Mouse (Mus musculus) kidney, adult 2 months (tissue): ENCODE data around the gene Map6. TPM values are rescaled to one million over a fixed set of nuclear protein-coding genes. Genes with fewer than 3 reads are reported as not detected.

Experiments used
- DNase-seq: peaks from one replicate; pipeline ENCODE4 v3.0.0; 2021
- H3K27ac ChIP-seq: fragments of 200-500 bp; 2 replicates; pipeline ENCODE4 v1.5.1; 2012; ENCODE audit warnings: low read depth, low read length, control low read depth, inconsistent platforms; ENCODE audit not compliant: insufficient read depth
- H3K27me3 ChIP-seq: fragments of 200-500 bp; replicated peaks from 2 replicates; pipeline ENCODE4 v1.6.1; 2012; ENCODE audit warnings: mild to moderate bottlenecking, moderate library complexity, low read length, inconsistent platforms; ENCODE audit not compliant: control insufficient read depth, insufficient read depth
- H3K36me3 ChIP-seq: fragments of 200-500 bp; 2 replicates; pipeline ENCODE4 v1.6.1; 2012; ENCODE audit warnings: mild to moderate bottlenecking, moderate library complexity, low read length, inconsistent platforms; ENCODE audit not compliant: control insufficient read depth, insufficient read depth
- H3K4me1 ChIP-seq: fragments of 200-500 bp; 2 replicates; pipeline ENCODE4 v1.6.1; 2011; ENCODE audit warnings: low read length; ENCODE audit not compliant: control insufficient read depth, insufficient read depth
- H3K4me3 ChIP-seq: fragments of 200-500 bp; 2 replicates; pipeline ENCODE4 v1.5.1; 2011; ENCODE audit warnings: mild to moderate bottlenecking, low read depth, low read length, control low read depth; ENCODE audit not compliant: insufficient read depth
- CTCF ChIP-seq: fragments of 200-500 bp; conservative IDR thresholded peaks from 2 replicates; pipeline ENCODE4 v1.5.1; 2011; ENCODE audit warnings: low read depth, mild to moderate bottlenecking, control low read depth, low read length, moderate library complexity, mixed read lengths; ENCODE audit not compliant: insufficient read depth, insufficient read length
- POLR2A ChIP-seq: fragments of 200-500 bp; IDR thresholded peaks from one replicate; pipeline ENCODE4 v1.6.1; 2011; ENCODE audit warnings: low read depth, low read length, control low read depth
- WGBS: fragments of 180-500 bp; shearing (Covaris S2); methylation state at CpG from one replicate; pipeline ENCODE4 v1.1.7; 2018; 5-methylcytosine and 5-hydroxymethylcytosine counted together
- polyA plus RNA-seq: library from polyadenylated mRNA; depleted of rRNA; stranded (reverse); fragments of >200 nt; gene quantifications from 2 replicates; pipeline ENCODE4 v1.2.3, GENCODE M21; 2012; rRNA removed

Map6 gene
- polyA plus RNA-seq, 1 experiment: 1.8 TPM

DNA sequence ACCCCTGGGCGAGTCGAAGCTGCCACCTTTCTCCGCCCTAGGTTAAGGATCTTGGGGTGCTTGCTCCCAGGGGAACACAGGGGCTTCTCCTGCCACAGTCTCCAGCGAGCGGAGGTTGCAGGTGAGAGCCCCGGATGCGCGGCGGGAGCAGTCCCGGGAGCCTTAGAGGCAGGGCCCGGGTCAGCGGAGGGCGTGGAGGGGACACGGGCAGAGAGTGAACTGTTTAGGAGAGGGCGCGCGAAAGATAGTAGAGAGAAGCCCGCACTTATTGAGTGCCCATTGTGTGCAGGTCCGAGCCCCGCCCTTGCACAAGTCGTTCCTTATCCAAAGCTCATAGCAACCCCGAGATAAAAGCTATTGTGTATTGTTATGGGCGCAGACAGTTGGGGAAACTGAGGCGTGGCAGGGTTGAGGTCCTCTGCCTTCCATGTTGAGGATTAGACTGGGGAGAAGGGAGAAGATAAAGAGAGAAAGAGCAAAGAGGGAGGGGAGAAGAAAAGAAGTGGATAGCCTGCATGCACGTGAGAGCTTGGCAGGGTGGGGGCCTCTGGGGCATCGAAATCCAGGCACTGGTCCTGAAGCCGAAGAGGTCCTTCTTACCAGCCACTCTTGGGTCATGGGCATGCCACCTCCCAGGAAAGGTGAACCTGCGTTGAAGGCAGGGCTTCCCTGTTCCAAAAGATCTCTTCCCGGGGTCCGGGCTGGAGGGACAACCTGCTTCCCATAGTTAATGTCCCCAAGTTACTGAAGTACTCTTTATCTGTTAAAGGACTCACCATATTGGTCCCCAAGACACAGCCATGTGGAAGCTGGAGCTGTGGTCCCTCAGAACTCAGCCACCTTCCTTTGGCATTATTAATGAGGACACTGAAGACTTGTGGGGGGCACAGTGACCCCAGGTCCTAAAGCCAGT lies 115.1 kb downstream of the Map6 start:
- Histone ChIP-seq H3K27ac (no peak overlapping the region), H3K36me3 (no peaks in the 10 kb centered on the region), H3K4me3 (peak overlapping the region; percentile 62), H3K27me3 (no peaks in the 10 kb centered on the region), H3K4me1 (0 out of 2 replicates have a peak, but pooled peaks cover 4% of the 10 kb centered on the region)
- DNase-seq: no peak
- TF ChIP-seq POLR2A (no peak), CTCF (no peak)
- whole genome bisulfite sequencing: 23% methylated on average over 30 of the region's 30 CpGs

DNA sequence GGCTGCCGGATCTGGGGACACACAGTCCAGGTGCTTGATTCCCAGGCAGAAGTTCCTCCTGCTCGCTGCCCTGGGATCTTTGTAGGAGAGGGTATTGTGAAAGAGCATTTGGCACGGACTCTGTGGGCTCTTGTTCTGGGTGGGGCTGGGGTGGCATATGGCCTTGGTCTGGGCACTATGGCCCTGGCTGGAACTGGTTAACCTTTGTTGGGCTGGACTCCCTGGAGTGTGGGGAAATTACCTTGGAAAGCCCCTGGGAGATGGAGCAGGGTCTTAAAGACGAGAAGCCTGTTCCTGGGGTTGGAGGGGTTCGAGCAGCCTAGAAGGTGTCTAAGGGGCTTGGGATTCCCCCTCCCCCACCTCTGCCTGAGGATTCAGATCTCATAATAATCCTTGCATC lies 116.0 kb downstream of the Map6 start:
- Histone ChIP-seq H3K4me1 (0 out of 2 replicates have a peak, but pooled peaks cover 4% of the 10 kb centered on the region), H3K27me3 (no peaks in the 10 kb centered on the region), H3K4me3 (no peak overlapping the region), H3K27ac (no peak overlapping the region), H3K36me3 (no peaks in the 10 kb centered on the region)
- DNase-seq: no peak
- no peak for TF ChIP-seq POLR2A
- no peak for TF ChIP-seq CTCF
- WGBS: 72% methylated on average over 5 of the region's 5 CpGs

DNA sequence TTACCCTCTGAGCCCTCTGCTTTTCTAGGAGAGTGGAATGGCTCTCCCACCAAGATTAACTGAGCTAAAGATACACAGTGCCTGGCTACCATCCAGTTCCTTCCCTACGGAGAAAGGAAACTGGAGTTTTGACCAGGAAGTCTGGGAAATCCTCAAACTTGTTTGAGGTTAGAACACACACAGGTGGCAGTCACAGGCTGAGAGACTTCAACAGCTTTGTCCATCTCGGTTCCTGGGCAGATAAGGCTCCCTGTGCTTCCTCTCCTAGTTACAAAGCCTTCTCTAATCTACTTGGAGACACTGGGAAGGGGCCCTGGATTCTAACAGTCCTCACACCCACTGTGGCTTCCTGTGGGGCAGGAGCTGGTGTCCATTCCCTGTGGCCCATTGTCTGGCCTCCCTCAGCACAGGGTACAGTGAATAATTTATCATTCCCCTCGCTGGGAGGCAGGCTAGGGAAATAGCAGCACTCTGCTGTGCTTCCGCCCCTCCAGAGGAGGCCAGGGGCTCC lies 116.9 kb downstream of the Map6 start:
- Histone ChIP-seq H3K4me3 (no peak overlapping the region), H3K27ac (peak overlapping the region; percentile 21)

DNA sequence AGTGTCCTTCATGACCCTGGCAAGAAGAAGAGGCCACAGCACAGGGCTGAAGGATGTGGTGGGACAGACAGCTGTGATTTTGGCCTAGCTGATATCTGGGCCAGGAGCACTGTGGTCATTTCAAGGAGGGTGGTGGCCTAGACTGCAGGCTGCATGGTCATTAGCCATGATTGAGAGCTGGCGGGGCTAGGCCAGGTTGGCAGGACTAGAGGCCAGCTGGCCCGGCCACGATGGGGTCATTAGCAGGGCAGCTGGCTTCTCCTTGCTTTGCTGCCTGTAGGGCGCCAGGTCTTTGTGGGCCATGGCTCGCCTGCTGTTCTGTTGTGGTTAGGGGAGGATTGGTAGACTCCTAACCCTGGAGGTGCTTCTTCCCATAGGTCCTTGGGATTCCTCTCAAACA lies 118.8 kb downstream of the Map6 start:
- 0 out of 2 replicates have a peak, but pooled peaks cover 4% of the 10 kb centered on the region for H3K4me1 ChIP-seq
- H3K27ac ChIP-seq: no peak overlapping the region
- TF ChIP-seq POLR2A (no peak), CTCF (no peak)
- H3K4me3 ChIP-seq: no peak overlapping the region
- no peaks in the 10 kb centered on the region for H3K27me3 ChIP-seq
- DNase-seq: no peak
- WGBS: 71% methylated on average over 5 of the region's 5 CpGs
- H3K36me3 ChIP-seq: no peaks in the 10 kb centered on the region

More for the DNA sequence above, 116.9 kb downstream of the Map6 start:
- peak; percentile 67 for DNase-seq
- H3K4me1 ChIP-seq: 0 out of 2 replicates have a peak, but pooled peaks cover 4% of the 10 kb centered on the region
- WGBS: 47% methylated on average over 4 of the region's 4 CpGs
- no peaks in the 10 kb centered on the region for H3K27me3 ChIP-seq
- TF ChIP-seq CTCF: no peak
- no peak for TF ChIP-seq POLR2A
- no peaks in the 10 kb centered on the region for H3K36me3 ChIP-seq

Other genes with a start within 250 kb of the Map6 start
- 8.0 and 17.0 TPM in 2 replicates for gene Uvrag, start 126.3 kb upstream of the Map6 start, polyA plus RNA-seq
- 286 and 363 TPM in 2 replicates for gene Dgat2, start 84.7 kb upstream of the Map6 start, polyA plus RNA-seq
- 29.6 and 29.7 TPM in 2 replicates for gene Mogat2, start 28.8 kb upstream of the Map6 start, polyA plus RNA-seq
- gene Serpinh1, start 85.8 kb downstream of the Map6 start, polyA plus RNA-seq: 127 and 150 TPM in 2 replicates
- gene Gdpd5, start 114.0 kb downstream of the Map6 start, polyA plus RNA-seq: 10.4 and 11.5 TPM in 2 replicates
- 0.16 and 0.23 TPM in 2 replicates for gene Klhl35, start 198.6 kb downstream of the Map6 start, polyA plus RNA-seq
- gene Rps3, start 216.3 kb downstream of the Map6 start, polyA plus RNA-seq: 240 and 386 TPM in 2 replicates